Mouse (Mus musculus): ENCODE data around the gene Fgfr2. TPM values are rescaled to one million over a fixed set of nuclear protein-coding genes. Genes with fewer than 3 reads are reported as not detected.

Fgfr2 gene
- total RNA-seq (2014; rRNA removed) (32.6 and 37.2 TPM in 2 replicates), polyA plus RNA-seq (2015; fragmentation: Nextera tagmentation; extraction: Ambion mirVana) (10.7 and 12.1 TPM in 2 replicates)

GRCm38 (mm10) chr7:133123244-133123998, at the start of gene Fgfr2:
Fgfr2 (minus strand) TSS chr7:133123350.
- WGBS, result under 1% methylated on average over 34 of the region's 53 CpGs
- H3K4me1 ChIP-seq (ENCODE audit: insufficient read depth, low read length), result peaks cover 7% of the 10 kb centered on the region; the same call in 1 of the 2 replicates

GRCm38 (mm10) chr7:133171403-133172032, 48.4 kb upstream of the Fgfr2 start:
- no peak overlapping the region for H3K9ac ChIP-seq (replicated peaks; ENCODE audit: low read length, poor library complexity, severe bottlenecking)
- no peak overlapping the region for H3K27ac ChIP-seq (ENCODE audit: low read depth, low read length)
- H3K4me3 ChIP-seq (ENCODE audit: low read depth, low read length), result no peak overlapping the region
- TF ChIP-seq CTCF (IDR thresholded peaks at IDR 0.05), result no peak
- 87% methylated on average over 4 of the region's 4 CpGs for WGBS
- H3K4me1 ChIP-seq (ENCODE audit: insufficient read depth, low read length), result no peaks in the 10 kb centered on the region
- no peak overlapping the region for H3K4me2 ChIP-seq (ENCODE audit: low read depth, low read length, poor library complexity, severe bottlenecking)
- no peak for ATAC-seq (ENCODE audit: low FRiP score)
- no peaks in the 10 kb centered on the region for H3K27me3 ChIP-seq (ENCODE audit: insufficient read depth, low read length)
- DNase-seq (ENCODE audit: low spot score), result no peak
- no peaks in the 10 kb centered on the region for H3K36me3 ChIP-seq (ENCODE audit: insufficient read depth, low read length)
- no peaks in the 10 kb centered on the region for H3K9me3 ChIP-seq (ENCODE audit: low read length)

More at GRCm38 (mm10) chr7:133123244-133123998, at the start of gene Fgfr2:
- peaks cover 7% of the 10 kb centered on the region for H3K27me3 ChIP-seq (ENCODE audit: insufficient read depth, low read length)
- no peak for TF ChIP-seq CTCF (IDR thresholded peaks at IDR 0.05)
- H3K27ac ChIP-seq (ENCODE audit: low read depth, low read length), result peak within 1 kb of the TSS; percentile 86
- peak within 1 kb of the TSS; percentile 89 for H3K4me3 ChIP-seq (ENCODE audit: low read depth, low read length)
- H3K9ac ChIP-seq (replicated peaks; ENCODE audit: low read length, poor library complexity, severe bottlenecking), result peak within 1 kb of the TSS; percentile 77
- H3K36me3 ChIP-seq (ENCODE audit: insufficient read depth, low read length), result no peaks in the 10 kb centered on the region
- DNase-seq (ENCODE audit: low spot score) (peak; percentile 82), ATAC-seq (ENCODE audit: low FRiP score) (peak; percentile 44)
- H3K4me2 ChIP-seq (ENCODE audit: low read depth, low read length, poor library complexity, severe bottlenecking), result peak within 1 kb of the TSS; percentile 90
- H3K9me3 ChIP-seq (ENCODE audit: low read length), result no peaks in the 10 kb centered on the region

GRCm38 (mm10) chr7:133168928-133169327, 45.8 kb upstream of the Fgfr2 start:
- H3K4me2 ChIP-seq (ENCODE audit: low read depth, low read length, poor library complexity, severe bottlenecking), result no peak overlapping the region
- no peaks in the 10 kb centered on the region for H3K4me1 ChIP-seq (ENCODE audit: insufficient read depth, low read length)
- no peak overlapping the region for H3K9ac ChIP-seq (replicated peaks; ENCODE audit: low read length, poor library complexity, severe bottlenecking)
- H3K4me3 ChIP-seq (ENCODE audit: low read depth, low read length), result no peak overlapping the region
- no peak for TF ChIP-seq CTCF (IDR thresholded peaks at IDR 0.05)
- 95% methylated on average over 3 of the region's 3 CpGs for WGBS
- H3K36me3 ChIP-seq (ENCODE audit: insufficient read depth, low read length), result no peaks in the 10 kb centered on the region
- no peaks in the 10 kb centered on the region for H3K27me3 ChIP-seq (ENCODE audit: insufficient read depth, low read length)
- ATAC-seq (ENCODE audit: low FRiP score) (no peak), DNase-seq (ENCODE audit: low spot score) (no peak)
- H3K27ac ChIP-seq (ENCODE audit: low read depth, low read length), result no peak overlapping the region
- H3K9me3 ChIP-seq (ENCODE audit: low read length), result no peaks in the 10 kb centered on the region

- TF ChIP-seq CTCF (IDR thresholded peaks at IDR 0.05), result no peak
- no peak overlapping the region for H3K27ac ChIP-seq (ENCODE audit: low read depth, low read length)
- no peak for DNase-seq (ENCODE audit: low spot score)
- no peak overlapping the region for H3K4me3 ChIP-seq (ENCODE audit: low read depth, low read length)
- 84% methylated on average over 2 of the region's 2 CpGs for WGBS
- no peak for ATAC-seq (ENCODE audit: low FRiP score)
- no peak overlapping the region for H3K9ac ChIP-seq (replicated peaks; ENCODE audit: low read length, poor library complexity, severe bottlenecking)
- H3K36me3 ChIP-seq (ENCODE audit: insufficient read depth, low read length), result no peaks in the 10 kb centered on the region
- H3K4me1 ChIP-seq (ENCODE audit: insufficient read depth, low read length), result no peaks in the 10 kb centered on the region
- H3K27me3 ChIP-seq (ENCODE audit: insufficient read depth, low read length), result no peaks in the 10 kb centered on the region
- H3K4me2 ChIP-seq (ENCODE audit: low read depth, low read length, poor library complexity, severe bottlenecking), result no peak overlapping the region
- H3K9me3 ChIP-seq (ENCODE audit: low read length), result no peaks in the 10 kb centered on the region
Observed at GRCm38 (mm10) chr7:133167903-133168302, 44.8 kb upstream of the Fgfr2 start.

DNA sequence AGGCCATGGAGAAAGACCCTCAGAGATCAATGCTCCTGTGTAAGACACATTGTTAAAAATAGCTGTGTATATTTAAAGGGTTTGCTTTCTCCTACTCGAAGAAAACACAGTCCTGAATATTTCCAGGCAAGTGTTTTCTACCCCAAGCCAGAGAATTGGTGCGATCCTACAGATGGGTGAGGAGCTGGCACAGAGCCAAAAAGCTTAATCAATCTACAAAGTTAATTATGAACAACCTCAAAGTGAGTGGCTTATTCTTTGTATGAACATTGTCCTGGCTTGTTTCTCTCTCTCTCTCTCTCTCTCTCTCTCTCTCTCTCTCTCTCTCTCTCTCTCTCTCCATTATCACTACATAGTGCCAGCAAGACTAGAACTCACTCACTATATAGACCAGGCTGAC, 41.6 kb upstream of the Fgfr2 start:
- peak; percentile 42 for DNase-seq (ENCODE audit: low spot score)
- Histone ChIP-seq H3K27ac (ENCODE audit: low read depth, low read length) (no peak overlapping the region), H3K4me1 (ENCODE audit: insufficient read depth, low read length) (no peaks in the 10 kb centered on the region), H3K9ac (replicated peaks; ENCODE audit: low read length, poor library complexity, severe bottlenecking) (no peak overlapping the region), H3K4me2 (ENCODE audit: low read depth, low read length, poor library complexity, severe bottlenecking) (no peak overlapping the region), H3K36me3 (ENCODE audit: insufficient read depth, low read length) (no peaks in the 10 kb centered on the region), H3K4me3 (ENCODE audit: low read depth, low read length) (no peak overlapping the region), H3K9me3 (ENCODE audit: low read length) (no peaks in the 10 kb centered on the region), H3K27me3 (ENCODE audit: insufficient read depth, low read length) (no peaks in the 10 kb centered on the region)
- no peak for ATAC-seq (ENCODE audit: low FRiP score)
- TF ChIP-seq CTCF (IDR thresholded peaks at IDR 0.05), result no peak
- WGBS, result 62% methylated on average over 2 of the region's 2 CpGs

DNA sequence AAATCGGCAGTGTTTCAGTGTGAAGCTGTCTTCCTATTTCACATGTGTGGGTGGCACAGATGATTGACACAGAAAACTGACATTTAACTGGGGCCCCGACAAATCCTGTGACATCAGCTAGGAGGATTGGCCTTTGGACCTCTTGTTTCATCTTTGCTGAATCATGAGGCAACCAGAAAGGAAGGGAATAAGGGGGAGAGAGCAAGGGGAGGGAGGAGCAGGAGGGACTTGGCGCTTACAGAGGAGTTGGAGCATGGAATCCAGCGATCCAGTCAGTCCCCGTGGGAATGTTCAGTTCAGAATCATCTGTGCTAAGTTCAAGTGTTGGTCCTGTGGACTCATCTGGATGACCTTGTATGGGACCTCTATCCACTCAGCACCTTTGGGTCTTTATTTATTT, 39.9 kb upstream of the Fgfr2 start:
- Histone ChIP-seq H3K9me3 (ENCODE audit: low read length) (no peaks in the 10 kb centered on the region), H3K4me2 (ENCODE audit: low read depth, low read length, poor library complexity, severe bottlenecking) (no peak overlapping the region), H3K9ac (replicated peaks; ENCODE audit: low read length, poor library complexity, severe bottlenecking) (no peak overlapping the region), H3K27ac (ENCODE audit: low read depth, low read length) (no peak overlapping the region), H3K27me3 (ENCODE audit: insufficient read depth, low read length) (no peaks in the 10 kb centered on the region), H3K4me3 (ENCODE audit: low read depth, low read length) (no peak overlapping the region), H3K4me1 (ENCODE audit: insufficient read depth, low read length) (no peaks in the 10 kb centered on the region), H3K36me3 (ENCODE audit: insufficient read depth, low read length) (no peaks in the 10 kb centered on the region)
- WGBS, result 69% methylated on average over 5 of the region's 5 CpGs
- DNase-seq (ENCODE audit: low spot score), result no peak
- TF ChIP-seq CTCF (IDR thresholded peaks at IDR 0.05), result no peak
- no peak for ATAC-seq (ENCODE audit: low FRiP score)

All from midbrain, postnatal 0 days (tissue).